Mouse (Mus musculus) forebrain, embryonic 12.5 days (tissue): ENCODE results near the gene Nipsnap1. TPM values are rescaled to one million over a fixed set of nuclear protein-coding genes. Genes with fewer than 3 reads are reported as not detected.

Experiments
- ATAC-seq: fragments of 200-750 bp; cut with Nextera tagmentation; 2 replicates; pipeline ENCODE4 v1.8.0; 2017; ENCODE audit warnings: moderate TSS enrichment; ENCODE audit not compliant: low FRiP score
- H3K27ac ChIP-seq: fragments of 300-500 bp; sonication (generic); 2 replicates; pipeline ENCODE4 v1.5.1; 2016; ENCODE audit warnings: mild to moderate bottlenecking
- H3K27me3 ChIP-seq: fragments of 300-500 bp; sonication (generic); 2 replicates; pipeline ENCODE4 v1.6.1; 2016; ENCODE audit warnings: mild to moderate bottlenecking
- H3K36me3 ChIP-seq: fragments of 300-500 bp; sonication (generic); replicated peaks from 2 replicates; pipeline ENCODE4 v1.6.1; 2016; ENCODE audit warnings: mild to moderate bottlenecking
- H3K4me1 ChIP-seq: fragments of 300-500 bp; sonication (generic); 2 replicates; pipeline ENCODE4 v1.6.1; 2016
- H3K4me2 ChIP-seq: fragments of 300-500 bp; sonication (generic); 2 replicates; pipeline ENCODE4 v1.6.1; 2016; ENCODE audit warnings: mild to moderate bottlenecking, moderate library complexity
- H3K4me3 ChIP-seq: fragments of 300-500 bp; sonication (generic); replicated peaks from 2 replicates; pipeline ENCODE4 v1.5.1; 2016; ENCODE audit warnings: mild to moderate bottlenecking
- H3K9ac ChIP-seq: fragments of 300-500 bp; sonication (generic); 2 replicates; pipeline ENCODE4 v1.6.1; 2016; ENCODE audit warnings: mild to moderate bottlenecking
- H3K9me3 ChIP-seq: fragments of 300-500 bp; sonication (generic); 2 replicates; pipeline ENCODE4 v1.6.1; 2016
- WGBS: fragments of 180-500 bp; shearing (Covaris S2); methylation state at CpG from one replicate; pipeline ENCODE4 v1.1.7; 2016; 5-methylcytosine and 5-hydroxymethylcytosine counted together
- polyA plus RNA-seq: library from polyadenylated mRNA; unstranded; fragments of >200 nt; fragmentation: Nextera tagmentation; extraction: Ambion mirVana; gene quantifications from 2 replicates; pipeline ENCODE4 v1.2.1, GENCODE M21; 2016

Gene Nipsnap1
- polyA plus RNA-seq, 1 experiment from 2014 or later, result 95.5 TPM

- Histone ChIP-seq H3K4me3 (no peak overlapping the region), H3K27ac (no peak overlapping the region), H3K36me3 (peaks cover 65% of the 10 kb centered on the region), H3K9ac (no peak overlapping the region), H3K4me1 (no peaks in the 10 kb centered on the region; the same call in 1 of the 2 replicates), H3K27me3 (no peaks in the 10 kb centered on the region), H3K4me2 (no peak overlapping the region), H3K9me3 (no peaks in the 10 kb centered on the region)
- no peak for ATAC-seq
- 72% methylated on average over 2 of the region's 2 CpGs for WGBS
These were observed 11.7 kb downstream of the Nipsnap1 start for GRCm38 (mm10) chr11:4885385-4885903.

GRCm38 (mm10) chr11:4886987-4887386 lies 13.2 kb downstream of the Nipsnap1 start:
- no peak for ATAC-seq
- Histone ChIP-seq H3K9ac (no peak overlapping the region), H3K9me3 (no peaks in the 10 kb centered on the region), H3K4me2 (no peak overlapping the region), H3K4me1 (no peaks in the 10 kb centered on the region; the same call in 1 of the 2 replicates), H3K4me3 (no peak overlapping the region), H3K36me3 (peaks cover 79% of the 10 kb centered on the region), H3K27ac (no peak overlapping the region), H3K27me3 (no peaks in the 10 kb centered on the region)
- 94% methylated on average over 3 of the region's 3 CpGs for WGBS

DNA sequence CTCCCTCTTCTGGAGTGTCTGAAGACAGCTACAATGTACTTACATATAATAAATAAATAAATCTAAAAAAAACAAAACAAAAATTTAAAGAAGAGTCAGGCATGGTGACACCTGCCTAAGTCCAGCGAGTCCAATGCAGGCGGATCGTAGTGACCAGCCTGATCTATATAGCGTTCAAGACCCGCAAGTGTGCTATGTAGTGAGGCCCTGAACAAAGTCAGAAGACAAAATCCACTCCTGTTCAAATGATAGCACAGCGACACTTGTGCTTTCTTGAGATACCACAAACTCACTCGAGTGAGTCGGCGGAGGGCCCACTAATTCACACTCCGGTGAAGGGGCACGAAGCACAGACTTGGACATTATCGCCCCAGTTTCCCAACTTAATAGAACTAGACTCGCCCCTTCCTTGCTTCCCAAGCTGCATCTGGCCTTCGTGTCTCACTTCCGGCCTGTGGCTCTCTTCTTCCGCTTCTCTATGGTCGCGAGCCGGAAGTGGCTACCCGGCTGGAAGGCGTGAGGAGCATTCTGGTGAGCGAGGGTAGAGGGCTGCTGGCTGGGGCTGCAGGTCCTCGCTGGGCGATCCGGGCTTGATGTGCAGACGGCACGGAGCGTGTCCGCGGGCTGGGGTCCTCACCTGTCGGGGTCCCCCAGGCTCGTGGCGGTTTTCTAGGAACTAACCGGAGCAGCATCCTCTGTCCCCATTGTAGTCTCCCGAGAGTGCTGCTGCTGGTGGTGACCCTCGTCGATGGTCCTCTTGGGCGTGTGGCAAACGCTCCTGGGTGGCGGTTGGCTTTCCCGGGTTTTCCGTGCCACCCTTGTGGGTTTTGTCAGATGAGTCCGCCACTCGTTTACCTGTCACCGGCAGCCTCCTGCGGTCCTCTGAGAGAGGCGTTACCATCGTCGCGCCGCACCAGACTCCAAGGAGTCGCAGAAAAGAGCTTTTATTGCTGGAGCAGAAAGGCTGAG lies 21.4 kb downstream of the Nipsnap1 start, which contains the start of gene Thoc5:
Gene Thoc5, plus strand, starts transcription at position 473 of the 969 bp plus-strand sequence.
- Histone ChIP-seq H3K4me3 (peak within 1 kb of the TSS; percentile 87), H3K36me3 (peaks cover 50% of the 10 kb centered on the region), H3K27me3 (no peaks in the 10 kb centered on the region), H3K27ac (peak within 1 kb of the TSS; percentile 81), H3K4me2 (peak within 1 kb of the TSS; percentile 87), H3K9me3 (no peaks in the 10 kb centered on the region), H3K4me1 (peaks cover 12% of the 10 kb centered on the region), H3K9ac (peak within 1 kb of the TSS; percentile 80)
- ATAC-seq, result peak; percentile 93
- 2% methylated on average over 52 of the region's 52 CpGs for WGBS

GRCm38 (mm10) chr11:4900437-4900836 lies 26.7 kb downstream of the Nipsnap1 start:
- H3K36me3 ChIP-seq, result peaks cover 55% of the 10 kb centered on the region
- H3K27ac ChIP-seq, result no peak overlapping the region
- H3K4me2 ChIP-seq, result no peak overlapping the region
- WGBS, result 77% methylated on average over 5 of the region's 5 CpGs
- no peak overlapping the region for H3K9ac ChIP-seq
- peaks cover 12% of the 10 kb centered on the region for H3K4me1 ChIP-seq
- ATAC-seq, result no peak
- H3K4me3 ChIP-seq, result no peak overlapping the region
- H3K9me3 ChIP-seq, result no peaks in the 10 kb centered on the region
- H3K27me3 ChIP-seq, result no peaks in the 10 kb centered on the region

DNA sequence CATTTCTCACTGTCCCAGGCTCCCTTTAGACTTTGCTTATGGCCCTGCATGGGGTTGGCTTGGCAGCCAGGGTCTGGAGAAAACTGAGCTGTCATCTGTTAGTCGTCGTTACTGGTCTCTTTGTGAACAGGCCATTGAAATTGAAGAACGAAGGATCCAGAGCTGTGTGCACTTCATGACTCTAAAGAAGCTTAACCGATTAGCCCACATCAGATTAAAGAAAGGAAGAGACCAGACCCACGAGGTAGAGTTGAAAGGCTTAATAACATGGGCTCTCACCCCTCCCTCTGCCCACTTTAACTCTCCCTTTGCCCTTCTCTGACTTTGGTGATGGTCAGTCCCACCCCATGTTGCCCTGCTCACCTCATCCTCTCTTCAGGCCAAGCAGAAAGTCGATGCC lies 28.2 kb downstream of the Nipsnap1 start:
- Histone ChIP-seq H3K9me3 (no peaks in the 10 kb centered on the region), H3K27ac (no peak overlapping the region), H3K4me1 (0 out of 2 replicates have a peak, but pooled peaks cover under 1% of the 10 kb centered on the region), H3K27me3 (no peaks in the 10 kb centered on the region), H3K4me3 (no peak overlapping the region), H3K36me3 (peaks cover 66% of the 10 kb centered on the region), H3K4me2 (no peak overlapping the region), H3K9ac (no peak overlapping the region)
- no peak for ATAC-seq
- WGBS, result 63% methylated on average over 6 of the region's 6 CpGs

GRCm38 (mm10) chr11:4906231-4906630 lies 32.5 kb downstream of the Nipsnap1 start:
- no peak overlapping the region for H3K4me2 ChIP-seq
- no peak overlapping the region for H3K4me3 ChIP-seq
- H3K27ac ChIP-seq, result no peak overlapping the region
- H3K4me1 ChIP-seq, result no peaks in the 10 kb centered on the region
- H3K27me3 ChIP-seq, result no peaks in the 10 kb centered on the region
- no peaks in the 10 kb centered on the region for H3K9me3 ChIP-seq
- ATAC-seq, result no peak
- peaks cover 75% of the 10 kb centered on the region for H3K36me3 ChIP-seq
- no peak overlapping the region for H3K9ac ChIP-seq
- 93% methylated on average over 6 of the region's 6 CpGs for WGBS

GRCm38 (mm10) chr11:4916068-4916467 lies 42.3 kb downstream of the Nipsnap1 start:
- H3K9ac ChIP-seq, result no peak overlapping the region
- peaks cover 94% of the 10 kb centered on the region for H3K36me3 ChIP-seq
- no peaks in the 10 kb centered on the region for H3K4me1 ChIP-seq
- no peak for ATAC-seq
- WGBS, result 45% methylated on average over 1 of the region's 1 CpGs
- H3K27me3 ChIP-seq, result no peaks in the 10 kb centered on the region
- H3K9me3 ChIP-seq, result no peaks in the 10 kb centered on the region
- H3K4me3 ChIP-seq, result no peak overlapping the region
- H3K4me2 ChIP-seq, result no peak overlapping the region
- no peak overlapping the region for H3K27ac ChIP-seq

DNA sequence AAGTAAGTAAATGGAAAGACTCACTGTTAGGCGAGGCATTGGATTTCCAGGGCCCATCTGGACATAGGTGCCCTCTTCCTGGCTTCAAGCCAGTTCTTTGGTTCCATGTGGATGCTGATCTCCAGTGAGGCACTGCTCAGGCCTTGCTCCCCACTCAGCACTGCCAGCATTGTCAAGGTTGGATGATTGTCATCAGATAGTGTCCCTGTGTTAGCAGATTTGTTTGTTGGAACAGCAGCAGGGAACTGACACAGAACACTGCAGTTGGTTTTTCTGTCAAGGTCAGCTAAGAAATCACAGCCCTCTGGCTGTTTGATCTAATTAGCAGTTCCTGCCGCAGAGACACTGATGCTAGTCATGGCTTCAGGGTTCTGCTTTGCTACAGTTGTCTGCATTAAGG lies 47.5 kb downstream of the Nipsnap1 start:
- Histone ChIP-seq H3K27ac (no peak overlapping the region), H3K9ac (no peak overlapping the region), H3K27me3 (no peaks in the 10 kb centered on the region), H3K4me3 (no peak overlapping the region), H3K9me3 (no peaks in the 10 kb centered on the region), H3K36me3 (peaks cover 97% of the 10 kb centered on the region), H3K4me2 (no peak overlapping the region), H3K4me1 (no peaks in the 10 kb centered on the region)
- 92% methylated on average over 2 of the region's 2 CpGs for WGBS
- ATAC-seq, result no peak

DNA sequence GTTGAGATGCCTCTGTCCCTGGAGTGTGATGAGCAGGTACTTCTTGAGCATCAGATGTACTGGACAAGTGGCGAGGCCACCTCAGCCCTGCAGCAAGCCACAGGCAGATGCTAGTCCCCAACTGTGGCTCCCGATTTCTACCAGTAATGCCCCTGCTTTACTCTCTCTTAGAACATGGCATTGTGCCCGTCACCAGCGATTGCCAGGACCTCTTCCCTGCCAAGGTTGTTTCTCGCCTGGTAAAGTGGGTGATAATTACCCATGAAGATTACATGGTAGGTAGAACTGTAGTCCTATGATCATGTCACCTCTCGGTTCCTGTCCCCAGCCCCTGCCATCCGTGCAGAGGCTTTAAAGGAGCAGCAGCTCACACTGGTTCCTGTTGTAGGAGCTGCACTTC lies 48.0 kb downstream of the Nipsnap1 start:
- ATAC-seq, result no peak
- Histone ChIP-seq H3K4me1 (no peaks in the 10 kb centered on the region), H3K4me2 (no peak overlapping the region), H3K27ac (no peak overlapping the region), H3K4me3 (no peak overlapping the region), H3K9me3 (no peaks in the 10 kb centered on the region), H3K9ac (no peak overlapping the region), H3K27me3 (no peaks in the 10 kb centered on the region), H3K36me3 (peaks cover 98% of the 10 kb centered on the region)
- WGBS, result 88% methylated on average over 7 of the region's 7 CpGs

DNA sequence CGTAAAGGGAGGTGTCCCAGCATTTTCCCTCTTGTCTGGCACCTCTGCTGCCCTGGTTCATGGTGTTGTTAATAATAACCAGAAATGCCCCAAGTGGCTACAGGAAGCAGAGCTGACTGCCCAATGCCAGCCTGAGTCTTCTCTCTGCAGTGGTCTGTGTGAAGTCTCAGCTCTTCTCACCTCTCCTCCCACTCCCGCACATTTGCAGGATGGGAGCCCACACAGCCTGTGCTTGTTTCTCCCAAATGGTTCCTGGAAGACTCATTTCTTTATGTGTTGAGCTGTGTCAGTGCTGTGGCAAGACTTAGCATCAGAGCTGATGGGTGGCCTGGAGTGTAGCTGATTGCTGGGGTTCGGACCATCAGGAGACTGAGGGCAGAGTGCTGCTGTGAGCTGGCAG lies 53.5 kb downstream of the Nipsnap1 start:
- Histone ChIP-seq H3K27me3 (no peaks in the 10 kb centered on the region), H3K36me3 (peaks cover 85% of the 10 kb centered on the region), H3K4me3 (no peak overlapping the region), H3K27ac (no peak overlapping the region), H3K4me1 (peaks cover 13% of the 10 kb centered on the region), H3K9ac (no peak overlapping the region), H3K4me2 (no peak overlapping the region), H3K9me3 (no peaks in the 10 kb centered on the region)
- ATAC-seq, result no peak
- WGBS, result 90% methylated on average over 3 of the region's 3 CpGs

DNA sequence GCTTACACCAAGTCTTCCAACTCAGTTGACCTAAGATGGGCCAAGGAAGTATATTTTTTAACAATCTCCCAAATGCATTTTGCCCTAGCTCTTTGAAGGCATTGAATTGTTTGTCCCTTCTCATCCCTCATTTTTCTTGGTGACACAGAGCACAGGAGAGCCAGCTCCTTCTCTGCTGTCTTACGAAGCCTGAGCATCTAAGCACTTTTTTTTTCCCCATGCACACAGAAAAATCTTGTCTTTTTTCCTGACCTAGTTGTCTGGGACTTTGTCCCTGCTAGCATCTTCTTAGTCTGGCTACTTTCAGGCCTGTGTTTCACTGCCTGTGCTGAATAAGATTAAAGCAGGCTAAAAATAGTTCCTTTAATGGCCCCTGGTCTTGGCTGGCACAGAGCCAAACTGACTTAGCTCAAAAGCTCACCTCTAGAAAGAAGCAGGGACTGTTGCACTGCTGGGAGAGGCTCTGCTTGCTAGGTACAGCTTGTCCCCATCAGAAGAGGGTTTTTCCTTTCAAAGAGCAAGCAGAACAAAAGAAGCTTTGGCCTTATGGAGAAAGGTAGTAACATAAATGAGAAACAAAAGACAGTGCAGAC lies 57.4 kb downstream of the Nipsnap1 start:
- Histone ChIP-seq H3K9ac (no peak overlapping the region), H3K4me3 (no peak overlapping the region), H3K27ac (0 out of 2 replicates have a peak overlapping the region, but pooled peaks have one; percentile 53), H3K4me2 (no peak overlapping the region), H3K27me3 (no peaks in the 10 kb centered on the region), H3K4me1 (peaks cover 13% of the 10 kb centered on the region), H3K9me3 (no peaks in the 10 kb centered on the region), H3K36me3 (peaks cover 47% of the 10 kb centered on the region)
- 53% methylated on average over 1 of the region's 1 CpGs for WGBS
- ATAC-seq, result no peak

DNA sequence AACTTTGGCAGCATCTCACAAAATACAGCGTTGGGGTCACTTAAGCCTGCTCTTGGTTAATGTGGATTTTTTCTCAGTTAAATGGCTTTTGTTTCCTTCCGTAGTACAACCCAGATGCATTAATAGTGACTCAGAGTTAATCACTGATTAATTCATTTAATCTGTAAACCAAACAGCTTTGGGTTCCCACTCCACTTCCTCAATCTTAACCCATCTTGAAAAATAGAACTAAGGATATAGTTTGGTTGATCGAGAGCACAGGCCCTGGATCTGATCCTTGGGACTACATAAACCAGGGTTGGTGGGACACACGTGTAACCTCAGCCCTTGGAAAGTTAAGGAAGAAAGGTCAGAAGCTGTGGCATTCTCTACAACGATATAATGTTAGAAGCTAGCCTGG lies 62.5 kb downstream of the Nipsnap1 start:
- H3K36me3 ChIP-seq, result no peaks in the 10 kb centered on the region
- no peaks in the 10 kb centered on the region for H3K27me3 ChIP-seq
- H3K4me1 ChIP-seq, result peaks cover 4% of the 10 kb centered on the region
- no peak overlapping the region for H3K4me2 ChIP-seq
- ATAC-seq, result no peak
- H3K9ac ChIP-seq, result no peak overlapping the region
- 89% methylated on average over 5 of the region's 5 CpGs for WGBS
- no peak overlapping the region for H3K27ac ChIP-seq
- H3K9me3 ChIP-seq, result no peaks in the 10 kb centered on the region
- no peak overlapping the region for H3K4me3 ChIP-seq
